Mouse (Mus musculus) CH12.LX (cell line): Measurements from ENCODE around the gene Slc30a5. TPM values are rescaled to one million over a fixed set of nuclear protein-coding genes. Genes with fewer than 3 reads are reported as not detected.

Experiments used
- DNase-seq: peaks from one replicate; pipeline ENCODE4 v3.0.0-alpha.2; 2013; ENCODE audit errors: extremely low read depth
- H3K27ac ChIP-seq: 2 replicates; pipeline ENCODE4 v1.5.1; 2012; ENCODE audit warnings: low read depth, mild to moderate bottlenecking, control low read depth, moderate library complexity; ENCODE audit not compliant: insufficient read depth
- H3K27me3 ChIP-seq: replicated peaks from 2 replicates; pipeline ENCODE3; 2012; ENCODE audit warnings: inconsistent platforms
- H3K36me3 ChIP-seq, 2 experiments: replicated peaks in 1 of 2; 2 replicates each; pipeline versions ENCODE3 to v1.6.1; 2012; ENCODE audit warnings: inconsistent platforms in 1 of 2, low read length in 1 of 2, mild to moderate bottlenecking in 1 of 2, mixed read lengths in 1 of 2, moderate library complexity in 1 of 2; ENCODE audit not compliant: control insufficient read depth in 1 of 2, insufficient read depth in 1 of 2
- H3K4me1 ChIP-seq, 2 experiments: 2 replicates each; pipeline ENCODE4 v1.6.1; 2012; ENCODE audit warnings: inconsistent platforms in 1 of 2, moderate library complexity in 1 of 2; ENCODE audit not compliant: insufficient read depth in 2 of 2, control insufficient read depth in 1 of 2
- H3K4me2 ChIP-seq: 2 replicates; pipeline ENCODE4 v1.6.1; 2012; ENCODE audit warnings: low read depth, mild to moderate bottlenecking, control low read depth; ENCODE audit not compliant: poor library complexity, insufficient read depth, severe bottlenecking
- H3K4me3 ChIP-seq, 3 experiments: fragments of 150-350 bp in 1 of 3; sonication (generic) in 1 of 3; replicated peaks in 1 of 3; 2 replicates each; pipeline versions ENCODE3 to v1.5.1; 2011 to 2012; ENCODE audit warnings: low read depth in 2 of 3, low read length in 2 of 3, mild to moderate bottlenecking in 2 of 3, moderate library complexity in 2 of 3, control low read depth in 1 of 3, improper control_type of control experiment in 1 of 3, inconsistent platforms in 1 of 3, mixed read lengths in 1 of 3; ENCODE audit not compliant: poor library complexity in 1 of 3
- H3K79me2 ChIP-seq: replicated peaks from 2 replicates; pipeline ENCODE4 v1.6.1; 2012; ENCODE audit warnings: mild to moderate bottlenecking, moderate library complexity; ENCODE audit not compliant: control insufficient read depth, poor library complexity, insufficient read depth, severe bottlenecking; ENCODE audit errors: extremely low read depth
- H3K9ac ChIP-seq: 2 replicates; pipeline ENCODE4 v1.6.1; 2012; ENCODE audit warnings: low read depth, mild to moderate bottlenecking, control low read depth, moderate library complexity; ENCODE audit not compliant: insufficient read depth
- H3K9me3 ChIP-seq: replicated peaks from 2 replicates; pipeline ENCODE3; 2012; ENCODE audit warnings: low read length, inconsistent platforms, mixed read lengths
- CHD2 ChIP-seq: IDR thresholded peaks from 2 replicates; pipeline ENCODE4 v1.6.1; 2011; ENCODE audit warnings: low read length, improper control_type of control experiment
- ELF1 ChIP-seq: IDR thresholded peaks from 2 replicates; pipeline ENCODE4 v1.6.1; 2014; ENCODE audit warnings: low read depth, mild to moderate bottlenecking, inconsistent platforms, low read length, improper control_type of control experiment
- EP300 ChIP-seq: IDR thresholded peaks from 2 replicates; pipeline ENCODE4 v1.6.1; 2011; ENCODE audit warnings: low read length, improper control_type of control experiment
- GABPA ChIP-seq: IDR thresholded peaks from 2 replicates; pipeline ENCODE4 v1.6.1; 2012; ENCODE audit warnings: low read depth, low read length, improper control_type of control experiment, inconsistent platforms; ENCODE audit not compliant: insufficient replicate concordance
- HCFC1 ChIP-seq: IDR thresholded peaks from 2 replicates; pipeline ENCODE4 v1.6.1; 2012; ENCODE audit warnings: low read depth, mild to moderate bottlenecking, inconsistent platforms, low read length, improper control_type of control experiment
- JUND ChIP-seq: conservative IDR thresholded peaks from 2 replicates; pipeline ENCODE4 v1.6.1; 2011; ENCODE audit warnings: low read depth, low read length, improper control_type of control experiment
- KAT2A ChIP-seq: IDR thresholded peaks from 2 replicates; pipeline ENCODE4 v1.6.1; 2012; ENCODE audit warnings: low read length, improper control_type of control experiment, inconsistent platforms; ENCODE audit not compliant: insufficient replicate concordance
- MAZ ChIP-seq: IDR thresholded peaks from 2 replicates; pipeline ENCODE4 v1.6.1; 2012; ENCODE audit warnings: low read depth, mild to moderate bottlenecking, inconsistent platforms, low read length, improper control_type of control experiment, moderate library complexity
- MEF2A ChIP-seq: IDR thresholded peaks from 2 replicates; pipeline ENCODE4 v1.6.1; 2014; ENCODE audit warnings: low read depth, mild to moderate bottlenecking, inconsistent platforms, low read length, improper control_type of control experiment, borderline replicate concordance
- SIN3A ChIP-seq: IDR thresholded peaks from 2 replicates; pipeline ENCODE4 v1.6.1; 2012; ENCODE audit warnings: low read length, improper control_type of control experiment, inconsistent platforms
- SMC3 ChIP-seq: IDR thresholded peaks from 2 replicates; pipeline ENCODE4 v1.6.1; 2011; ENCODE audit warnings: low read depth, low read length, improper control_type of control experiment
- USF2 ChIP-seq: conservative IDR thresholded peaks from 2 replicates; pipeline ENCODE4 v1.6.1; 2011; ENCODE audit warnings: low read depth, low read length, improper control_type of control experiment
- ZC3H11A ChIP-seq: IDR thresholded peaks from 2 replicates; pipeline ENCODE4 v1.6.1; 2012; ENCODE audit warnings: low read depth, mild to moderate bottlenecking, inconsistent platforms, low read length, improper control_type of control experiment
- ZNF384 ChIP-seq: IDR thresholded peaks from 2 replicates; pipeline ENCODE4 v1.6.1; 2012; ENCODE audit warnings: low read depth, low read length, improper control_type of control experiment, inconsistent platforms
- dilution Hi-C: fragments of 300-500 bp; cut with MboI; formaldehyde crosslinking; loops from 2 replicates; pipeline ENCODE4 v1.14.3; 2020; ENCODE audit warnings: low sequenced_read_pairs; ENCODE audit not compliant: extremely low pct_unique_long_range_greater_than_20kb, extremely low pct_ligation_motif_present
- in situ Hi-C: fragments of 300-500 bp; cut with MboI; formaldehyde crosslinking; loops from 3 replicates; pipeline ENCODE4 v1.14.3; 2019; ENCODE audit warnings: low sequenced_read_pairs, low pct_ligation_motif_present, low pct_unique_long_range_greater_than_20kb, mixed read lengths
- polyA plus RNA-seq: library from polyadenylated mRNA; unstranded; fragments of >175 nt; gene quantifications from 2 replicates; pipeline ENCODE4 v1.2.1, GENCODE M21; 2012; ENCODE audit warnings: low read depth; ENCODE audit not compliant: insufficient read length
- total RNA-seq, 2 experiments: library from RNA; depleted of rRNA; stranded (reverse); fragments of 300-350 nt in 1 of 2; fragments of >200 nt in 1 of 2; gene quantifications; 2 replicates each; pipeline ENCODE4 v1.2.3; 2012 to 2014

Gene Slc30a5
- total and polyA plus RNA-seq, 3 experiments = 54.4 to 99.9 (median 65.9) TPM

DNA sequence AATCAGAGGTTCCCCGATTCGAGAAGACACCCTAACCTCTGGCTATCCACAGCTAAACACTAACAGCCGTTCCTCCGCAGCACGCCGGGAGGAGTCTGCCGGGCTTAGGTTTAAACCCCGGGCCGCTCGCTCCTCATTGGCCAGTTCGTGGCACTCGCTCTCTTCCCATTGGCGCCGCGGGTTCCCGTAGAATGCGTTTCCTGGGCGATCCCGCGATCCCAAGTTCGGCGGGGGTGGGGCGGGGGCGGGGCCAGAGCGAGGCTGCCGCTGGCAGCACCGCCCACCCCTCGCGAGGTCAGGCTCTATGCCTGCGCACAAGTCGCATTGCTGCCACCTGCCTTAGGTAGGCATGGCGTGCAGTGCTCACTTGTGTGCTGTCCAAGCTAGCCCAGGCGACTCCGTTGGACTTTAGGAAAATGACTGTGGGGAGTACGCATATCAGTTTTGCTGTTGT lies 46.8 kb downstream of the Slc30a5 start, which contains the start of gene Ccnb1 (continued):
- peak; percentile 91 for TF ChIP-seq CHD2
- TF ChIP-seq MEF2A = no peak
- no peak for TF ChIP-seq GABPA
- peak; percentile 89 for TF ChIP-seq SIN3A
- peak; percentile 46; the same call in 1 of the 2 replicates for TF ChIP-seq ELF1
- TF ChIP-seq ZNF384 = no peak
- 0 out of 2 replicates have a peak, but pooled peaks have one; percentile 4 for TF ChIP-seq KAT2A

DNA sequence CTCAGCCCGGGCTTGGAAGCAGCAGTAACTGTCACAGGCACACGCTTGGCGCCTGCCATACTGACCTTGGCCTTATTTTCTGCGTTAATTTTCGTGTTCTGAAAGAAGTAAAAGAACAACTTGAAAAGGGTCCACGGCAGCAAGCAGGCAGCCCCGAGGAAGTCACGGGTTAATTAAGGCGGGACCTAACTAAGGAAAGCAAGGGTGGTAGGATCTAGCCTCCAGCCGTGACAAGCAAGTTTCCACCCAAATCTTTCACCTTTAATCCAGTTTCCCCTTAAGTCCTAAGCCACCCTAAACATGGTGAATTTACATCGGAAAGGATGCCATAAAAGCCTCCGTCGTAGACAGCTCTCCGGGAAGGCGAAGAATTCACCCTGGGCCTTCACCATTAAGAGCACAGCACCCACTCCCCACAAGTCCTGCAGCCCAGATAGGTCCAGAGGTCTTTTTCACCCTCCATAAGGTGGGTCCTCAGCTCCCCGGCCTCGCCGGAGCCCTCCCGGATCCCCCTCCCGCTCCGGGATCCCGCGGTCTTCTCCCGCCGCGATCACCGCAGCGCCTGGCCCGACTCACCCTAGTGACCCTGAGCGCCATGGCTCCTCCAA lies 47.3 kb downstream of the Slc30a5 start:
- dilution Hi-C loops (no loop called here), in situ Hi-C loops (no loop called here)
- no peaks in the 10 kb centered on the region for H3K27me3 ChIP-seq
- peaks cover 32 to 40% of the 10 kb centered on the region in 2 experiments for H3K36me3 ChIP-seq
- H3K4me2 ChIP-seq = peak overlapping the region; percentile 92; the same call in 1 of the 2 replicates
- peaks cover 0 to 26% of the 10 kb centered on the region in 2 experiments; a peak in 2 of 4 replicates for H3K4me1 ChIP-seq
- TF ChIP-seq USF2 = no peak
- TF ChIP-seq EP300 = no peak
- no peak for TF ChIP-seq HCFC1
- H3K4me3 ChIP-seq = peak overlapping the region; percentile 92 to 100 (median 99)
- H3K9ac ChIP-seq = peak overlapping the region; percentile 96
- H3K79me2 ChIP-seq = peaks cover 36% of the 10 kb centered on the region
- DNase-seq = peak; percentile 40
- peak overlapping the region; percentile 12; the same call in 1 of the 2 replicates for H3K27ac ChIP-seq
- no peaks in the 10 kb centered on the region for H3K9me3 ChIP-seq

DNA sequence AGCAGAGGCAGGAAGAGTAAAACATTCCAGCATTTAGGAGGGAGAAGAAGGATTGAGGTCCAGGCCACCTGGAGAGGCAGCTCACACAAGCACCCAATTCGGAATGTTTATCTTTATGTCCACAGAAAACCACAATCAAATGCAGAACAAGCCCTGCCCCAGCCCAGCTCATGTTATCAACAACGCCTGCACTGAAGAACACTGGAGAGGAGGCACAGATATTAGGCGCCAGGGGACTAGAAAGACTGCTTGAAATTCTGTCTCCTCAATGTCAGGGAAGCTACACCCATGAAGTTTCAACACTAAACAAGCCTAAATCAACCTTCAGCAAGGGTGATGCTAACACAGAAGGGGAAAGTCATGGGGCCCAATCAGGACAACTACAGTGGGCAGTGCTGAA lies 55.7 kb downstream of the Slc30a5 start:
- dilution Hi-C loops = no loop called here
- H3K4me3 ChIP-seq = no peak overlapping the region
- H3K4me2 ChIP-seq = no peak overlapping the region
- H3K27ac ChIP-seq = no peak overlapping the region
- TF ChIP-seq ZC3H11A = no peak
- no peak for TF ChIP-seq SMC3
- TF ChIP-seq MAZ = no peak
- no peak for TF ChIP-seq JUND
- H3K4me1 ChIP-seq = peaks cover 0 to 25% of the 10 kb centered on the region in 2 experiments; a peak in 2 of 4 replicates
- DNase-seq = no peak
- peaks cover 30 to 59% of the 10 kb centered on the region in 2 experiments for H3K36me3 ChIP-seq
- H3K9ac ChIP-seq = no peak overlapping the region
- no peaks in the 10 kb centered on the region for H3K27me3 ChIP-seq
- in situ Hi-C loops = no loop called here
- H3K9me3 ChIP-seq = no peaks in the 10 kb centered on the region
- H3K79me2 ChIP-seq = peaks cover 19% of the 10 kb centered on the region
